ENCODE assay signal across 11 mouse cellular contexts in the genomic region with DNA sequence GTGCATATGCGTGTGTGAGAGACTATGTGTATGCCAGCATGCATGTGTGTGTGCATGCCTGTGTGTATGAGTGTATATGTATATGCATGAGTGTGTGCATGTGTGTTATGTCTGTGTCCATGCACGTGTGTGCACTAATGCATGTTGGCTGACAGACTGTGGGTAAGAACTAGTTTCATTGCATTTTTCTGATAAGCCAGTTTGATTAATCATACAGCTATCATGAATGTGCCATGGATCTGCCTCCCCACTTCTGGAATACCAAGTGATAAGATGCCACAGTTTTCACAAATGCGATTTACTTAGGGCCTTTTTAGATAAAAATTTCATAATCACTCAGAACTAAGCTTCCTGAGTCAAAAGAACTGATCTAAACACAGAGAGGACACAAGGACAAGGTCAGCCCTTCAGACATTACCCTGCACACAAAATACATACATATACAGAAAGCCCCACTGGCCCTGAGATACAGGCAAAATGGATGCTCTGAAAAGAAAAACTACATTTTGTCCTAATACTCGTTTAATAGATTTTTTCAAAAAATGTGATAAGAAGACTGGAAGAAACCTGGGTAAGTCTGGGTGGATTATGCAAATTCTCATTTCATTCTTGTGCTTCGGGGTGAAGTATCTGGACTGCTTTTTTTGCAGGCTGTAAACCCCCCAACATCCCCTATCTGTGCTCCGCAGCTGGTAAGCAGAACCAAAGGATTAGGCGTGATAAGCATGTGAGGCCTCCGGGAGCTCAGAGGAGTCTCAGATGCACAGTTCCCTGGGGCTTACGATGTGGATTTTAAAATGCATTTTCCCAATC.
DNase-seq lines count a peak whose midpoint lies in the region; ATAC-seq lines count a peak whose summit lies in the region.
"Had no signal": no experiment of that assay in that cellular context is flagged by ENCODE, and none has a peak within 500 bp of the region (broad histone marks: within the 10 kb centered on the region; RNA-seq: fewer than 3 reads in every experiment).

No protein-coding gene starts in this region.

- DNase-seq in heart, postnatal 4 days = no peak
- DNase-seq in limb, embryonic 10.5 days (ENCODE audit: low spot score) = no peak
- DNase-seq in midbrain, embryonic 14.5 days = peak; percentile 87
- no peak for DNase-seq in left cerebral cortex, postnatal 25 days (ENCODE audit: low spot score in 2 of 2)
- no peak for DNase-seq in adrenal gland, postnatal 10 days
- no peak for DNase-seq in gastrocnemius, postnatal 25 days
- DNase-seq: heart, adult 2 months; kidney, postnatal 25 days had no signal

- WGBS in heart, embryonic 12.5 days = 29% methylated on average over 9 of the region's 9 CpGs
- WGBS in limb, embryonic 10.5 days = 76% methylated on average over 9 of the region's 9 CpGs
- 31% methylated on average over 9 of the region's 9 CpGs for WGBS in midbrain, embryonic 14.5 days

- no peak overlapping the region for H3K4me2 ChIP-seq in heart, embryonic 12.5 days
- H3K4me2 ChIP-seq in midbrain, embryonic 14.5 days (ENCODE audit: low read length) = no peak overlapping the region

- H3K36me3 ChIP-seq in heart, embryonic 12.5 days = no peaks in the 10 kb centered on the region
- no peaks in the 10 kb centered on the region for H3K36me3 ChIP-seq in limb, embryonic 10.5 days
- H3K36me3 ChIP-seq in midbrain, embryonic 14.5 days (ENCODE audit: control insufficient read depth, insufficient read depth, low read length) = no peaks in the 10 kb centered on the region

- H3K4me3 ChIP-seq in heart, embryonic 12.5 days = no peak overlapping the region
- no peak overlapping the region for H3K4me3 ChIP-seq in limb, embryonic 10.5 days
- no peak overlapping the region for H3K4me3 ChIP-seq in midbrain, embryonic 14.5 days (replicated peaks; ENCODE audit: low read depth, low read length)
- H3K4me3 ChIP-seq: heart, adult 2 months had no signal

- H3K27me3 ChIP-seq in heart, embryonic 12.5 days (replicated peaks) = no peaks in the 10 kb centered on the region
- H3K27me3 ChIP-seq in limb, embryonic 10.5 days (ENCODE audit: low read depth, poor library complexity, severe bottlenecking) = no peaks in the 10 kb centered on the region
- no peaks in the 10 kb centered on the region for H3K27me3 ChIP-seq in midbrain, embryonic 14.5 days (ENCODE audit: control insufficient read depth, insufficient read depth, low read length)

- intact Hi-C loops in left cerebral cortex, postnatal 25 days (cut with DNase I) = loop anchor here (5.0 to 10.0 kb wide), 3 partner anchors 149 to 311 kb away; a partner anchor contains a TSS

- no peaks in the 10 kb centered on the region for H3K9me3 ChIP-seq in heart, embryonic 12.5 days (replicated peaks)
- H3K9me3 ChIP-seq in limb, embryonic 10.5 days (replicated peaks) = no peaks in the 10 kb centered on the region
- H3K9me3 ChIP-seq in midbrain, embryonic 14.5 days (ENCODE audit: control insufficient read depth, low read length) = no peaks in the 10 kb centered on the region

- H3K9ac ChIP-seq in heart, embryonic 12.5 days = no peak overlapping the region
- no peak overlapping the region for H3K9ac ChIP-seq in midbrain, embryonic 14.5 days (replicated peaks; ENCODE audit: low read length)

- no peak overlapping the region for H3K27ac ChIP-seq in heart, embryonic 12.5 days (ENCODE audit: poor library complexity, severe bottlenecking)
- 0 out of 2 replicates have a peak overlapping the region, but pooled peaks have one; percentile 4 for H3K27ac ChIP-seq in limb, embryonic 10.5 days
- peak overlapping the region; percentile 78 for H3K27ac ChIP-seq in midbrain, embryonic 14.5 days (replicated peaks; ENCODE audit: low read depth, low read length)
- H3K27ac ChIP-seq: heart, adult 2 months had no signal

- peak; percentile 91 for ATAC-seq in heart, embryonic 12.5 days (ENCODE audit: insufficient number of reproducible peaks, low FRiP score)
- peak; percentile 92 for ATAC-seq in common myeloid progenitor, adult 5-6 weeks (replicated peaks; ENCODE audit: low read depth, poor library complexity, severe bottlenecking)
- peak; percentile 83; the same call in 1 of the 2 replicates for ATAC-seq in midbrain, embryonic 14.5 days (ENCODE audit: low FRiP score, low TSS enrichment)
- ATAC-seq: CD4-positive, CD25-positive, alpha-beta regulatory T cell, adult 4 months had no signal

- peaks cover 18% of the 10 kb centered on the region for H3K4me1 ChIP-seq in heart, embryonic 12.5 days (replicated peaks)
- peaks cover 26% of the 10 kb centered on the region for H3K4me1 ChIP-seq in limb, embryonic 10.5 days
- peaks cover 70% of the 10 kb centered on the region for H3K4me1 ChIP-seq in midbrain, embryonic 14.5 days (ENCODE audit: control insufficient read depth, insufficient read depth, low read length)
